Mouse (Mus musculus): ENCODE data around the gene Ovol2. TPM values are rescaled to one million over a fixed set of nuclear protein-coding genes. Genes with fewer than 3 reads are reported as not detected.
A peak's percentile ranks its signal among the peaks of the same experiment; 100 is the strongest.

Gene Ovol2
- total and polyA plus RNA-seq, 3 experiments = 0.14 TPM; not detected in 2

DNA sequence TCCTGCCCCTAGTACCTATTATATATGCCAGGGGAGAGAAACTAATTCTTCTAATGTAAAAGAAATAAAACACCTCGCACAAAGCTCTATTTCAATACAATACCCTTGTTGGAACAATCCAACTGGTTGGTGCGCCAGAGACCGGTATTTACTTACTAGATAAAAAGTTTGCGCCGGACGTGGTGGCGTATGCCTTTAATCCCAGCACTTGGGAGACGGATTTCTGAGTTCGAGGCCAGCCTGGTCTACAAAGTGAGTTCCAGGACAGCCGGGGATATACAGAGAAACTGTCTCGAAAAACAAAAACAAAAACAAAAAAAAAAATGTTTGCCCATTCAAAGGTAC is 62.7 kb downstream of the Ovol2 start:
- Histone ChIP-seq H3K36me3 (ENCODE audit: control insufficient read depth, insufficient read depth, low read length) (peaks cover 22% of the 10 kb centered on the region), H3K27me3 (ENCODE audit: control insufficient read depth, insufficient read depth, low read length) (no peaks in the 10 kb centered on the region), H3K79me2 (replicated peaks; ENCODE audit: control insufficient read depth, insufficient read depth, low read length) (peaks cover 3% of the 10 kb centered on the region), H3K27ac (peak overlapping the region; percentile 99), H3K9ac (ENCODE audit: low read depth, low read length) (no peak overlapping the region), H3K4me3 (peak overlapping the region; percentile 97), H3K4me1 (ENCODE audit: control insufficient read depth, insufficient read depth, low read length) (peaks cover 1% of the 10 kb centered on the region)
- intact Hi-C loops (cut with DNase I) = no loop called here
- TF ChIP-seq CTCF (IDR thresholded peaks at IDR 0.05) (no peak), POLR2A (IDR thresholded peaks at IDR 0.05; ENCODE audit: insufficient read depth, low read depth, low read length) (no peak), EP300 (IDR thresholded peaks at IDR 0.05; ENCODE audit: insufficient read depth, low read depth, low read length) (no peak)
- DNase-seq = peak in 1 of 2 experiments; percentile 27
- WGBS = 13% methylated on average over 11 of the region's 11 CpGs

DNA sequence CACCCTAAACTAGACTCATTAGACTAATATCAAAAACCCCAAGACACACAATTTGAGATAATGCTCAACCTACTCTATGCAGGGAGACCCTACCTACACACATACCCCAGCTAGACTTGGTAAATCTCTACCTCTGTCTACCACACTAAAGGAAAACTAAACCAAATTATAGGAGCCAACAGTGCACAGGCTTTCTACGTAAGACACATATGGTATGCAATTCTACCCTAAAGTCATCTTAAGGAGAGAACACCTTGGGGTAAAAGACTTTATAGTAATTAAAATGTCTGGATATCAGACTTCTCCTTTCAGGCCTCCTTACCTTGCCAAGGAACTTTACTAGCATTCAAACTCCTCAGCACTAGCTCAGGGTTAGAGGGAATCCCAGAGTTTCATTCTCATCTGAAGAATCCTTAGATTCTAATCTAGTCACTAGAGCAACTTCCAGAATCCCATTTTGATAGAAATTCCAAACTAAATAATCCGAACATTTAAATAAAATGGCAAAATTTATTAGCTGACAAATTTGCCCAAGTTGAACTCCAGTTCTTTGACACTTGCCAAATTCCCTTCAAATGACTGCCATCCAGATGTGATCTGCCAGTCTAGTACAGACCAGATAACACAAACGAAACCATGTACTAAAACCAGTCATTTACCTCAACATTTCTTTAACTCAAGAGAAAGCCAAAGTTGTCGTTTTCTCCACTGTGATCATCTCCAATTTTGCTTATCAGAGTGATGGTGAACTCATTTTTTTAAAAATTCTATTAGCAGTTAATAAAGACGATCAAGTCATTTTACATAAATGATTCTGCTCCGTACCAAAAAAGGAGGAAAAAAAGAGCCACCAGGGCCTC is 63.3 kb downstream of the Ovol2 start:
- TF ChIP-seq EP300 (IDR thresholded peaks at IDR 0.05; ENCODE audit: insufficient read depth, low read depth, low read length) (no peak), POLR2A (IDR thresholded peaks at IDR 0.05; ENCODE audit: insufficient read depth, low read depth, low read length) (no peak), CTCF (IDR thresholded peaks at IDR 0.05) (no peak)

DNA sequence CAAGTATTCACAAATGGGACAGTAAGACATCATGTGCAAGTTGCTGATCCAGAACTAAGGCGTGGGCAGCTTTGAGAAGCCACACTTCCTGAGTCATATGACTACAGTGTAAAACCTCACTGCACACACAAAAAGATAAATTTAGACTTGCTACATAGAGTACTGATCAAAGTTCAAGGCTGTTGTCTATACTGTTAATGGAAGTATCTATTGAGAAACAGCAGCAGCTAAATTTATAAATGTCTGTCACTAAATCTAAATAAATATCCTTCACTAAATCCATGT is 64.3 kb downstream of the Ovol2 start:
- WGBS = 8% methylated on average over 1 of the region's 1 CpGs
- Histone ChIP-seq H3K36me3 (ENCODE audit: control insufficient read depth, insufficient read depth, low read length) (peaks cover 22% of the 10 kb centered on the region), H3K27me3 (ENCODE audit: control insufficient read depth, insufficient read depth, low read length) (no peaks in the 10 kb centered on the region), H3K79me2 (replicated peaks; ENCODE audit: control insufficient read depth, insufficient read depth, low read length) (peaks cover 3% of the 10 kb centered on the region), H3K9ac (ENCODE audit: low read depth, low read length) (no peak overlapping the region), H3K4me1 (ENCODE audit: control insufficient read depth, insufficient read depth, low read length) (peaks cover 1% of the 10 kb centered on the region), H3K27ac (peak overlapping the region; percentile 2; the same call in 1 of the 2 replicates), H3K4me3 (no peak overlapping the region; the same call in 1 of the 2 replicates)
- no peak for TF ChIP-seq EP300 (IDR thresholded peaks at IDR 0.05; ENCODE audit: insufficient read depth, low read depth, low read length)
- TF ChIP-seq CTCF (IDR thresholded peaks at IDR 0.05) = no peak
- no peak for TF ChIP-seq POLR2A (IDR thresholded peaks at IDR 0.05; ENCODE audit: insufficient read depth, low read depth, low read length)
- intact Hi-C loops (cut with DNase I) = no loop called here
- DNase-seq = peak in 1 of 2 experiments; percentile 33

More for the DNA sequence above, 63.3 kb downstream of the Ovol2 start:
- peak overlapping the region; percentile 2 for H3K27ac ChIP-seq
- DNase-seq = no peak
- H3K9ac ChIP-seq (ENCODE audit: low read depth, low read length) = no peak overlapping the region
- H3K27me3 ChIP-seq (ENCODE audit: control insufficient read depth, insufficient read depth, low read length) = no peaks in the 10 kb centered on the region
- peaks cover 22% of the 10 kb centered on the region for H3K36me3 ChIP-seq (ENCODE audit: control insufficient read depth, insufficient read depth, low read length)
- H3K4me1 ChIP-seq (ENCODE audit: control insufficient read depth, insufficient read depth, low read length) = peaks cover 1% of the 10 kb centered on the region
- intact Hi-C loops (cut with DNase I) = no loop called here
- 42% methylated on average over 6 of the region's 6 CpGs for WGBS
- H3K79me2 ChIP-seq (replicated peaks; ENCODE audit: control insufficient read depth, insufficient read depth, low read length) = peaks cover 3% of the 10 kb centered on the region
- H3K4me3 ChIP-seq = peak overlapping the region; percentile 97

DNA sequence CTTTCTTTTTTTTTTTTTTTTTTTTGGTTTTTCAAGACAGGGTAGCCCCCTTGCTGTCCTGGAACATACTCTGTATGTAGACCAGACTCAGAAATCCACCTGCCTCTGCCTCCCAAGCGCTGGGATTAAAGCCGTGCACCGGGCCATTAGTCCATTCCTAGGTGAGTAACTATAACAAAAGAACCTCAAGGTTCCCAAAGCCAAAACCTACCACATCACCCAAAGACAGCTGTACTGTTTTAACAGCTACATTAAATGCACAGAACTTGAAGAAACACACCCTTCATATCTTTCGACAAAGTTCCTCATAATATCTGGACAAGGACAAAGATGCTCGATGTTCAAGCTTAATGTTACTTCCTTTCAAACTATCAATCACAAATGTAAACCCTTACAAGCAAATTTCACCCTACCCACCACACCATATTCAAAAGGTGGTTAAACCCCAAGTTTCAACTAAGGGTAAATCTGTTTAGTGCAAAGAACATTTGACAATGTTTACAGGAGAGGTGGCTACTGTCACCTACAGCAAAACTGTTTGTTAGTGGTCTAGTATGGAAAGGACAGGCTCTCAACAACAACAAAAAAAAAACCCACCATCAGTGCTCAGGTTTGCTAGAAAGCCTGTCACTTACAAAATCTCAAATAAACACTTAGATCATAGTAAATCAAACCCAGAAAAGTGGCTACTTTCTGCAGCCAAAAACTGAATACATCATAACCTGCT is 64.8 kb downstream of the Ovol2 start:
- no peak overlapping the region for H3K4me3 ChIP-seq
- peaks cover 1% of the 10 kb centered on the region for H3K4me1 ChIP-seq (ENCODE audit: control insufficient read depth, insufficient read depth, low read length)
- peaks cover 3% of the 10 kb centered on the region for H3K79me2 ChIP-seq (replicated peaks; ENCODE audit: control insufficient read depth, insufficient read depth, low read length)
- H3K9ac ChIP-seq (ENCODE audit: low read depth, low read length) = no peak overlapping the region
- no peak for TF ChIP-seq POLR2A (IDR thresholded peaks at IDR 0.05; ENCODE audit: insufficient read depth, low read depth, low read length)
- no peak for TF ChIP-seq EP300 (IDR thresholded peaks at IDR 0.05; ENCODE audit: insufficient read depth, low read depth, low read length)
- no peaks in the 10 kb centered on the region for H3K27me3 ChIP-seq (ENCODE audit: control insufficient read depth, insufficient read depth, low read length)
- DNase-seq = no peak
- 53% methylated on average over 5 of the region's 5 CpGs for WGBS
- no peak overlapping the region; the same call in 1 of the 2 replicates for H3K27ac ChIP-seq
- peaks cover 23% of the 10 kb centered on the region for H3K36me3 ChIP-seq (ENCODE audit: control insufficient read depth, insufficient read depth, low read length)
- intact Hi-C loops (cut with DNase I) = no loop called here

DNA sequence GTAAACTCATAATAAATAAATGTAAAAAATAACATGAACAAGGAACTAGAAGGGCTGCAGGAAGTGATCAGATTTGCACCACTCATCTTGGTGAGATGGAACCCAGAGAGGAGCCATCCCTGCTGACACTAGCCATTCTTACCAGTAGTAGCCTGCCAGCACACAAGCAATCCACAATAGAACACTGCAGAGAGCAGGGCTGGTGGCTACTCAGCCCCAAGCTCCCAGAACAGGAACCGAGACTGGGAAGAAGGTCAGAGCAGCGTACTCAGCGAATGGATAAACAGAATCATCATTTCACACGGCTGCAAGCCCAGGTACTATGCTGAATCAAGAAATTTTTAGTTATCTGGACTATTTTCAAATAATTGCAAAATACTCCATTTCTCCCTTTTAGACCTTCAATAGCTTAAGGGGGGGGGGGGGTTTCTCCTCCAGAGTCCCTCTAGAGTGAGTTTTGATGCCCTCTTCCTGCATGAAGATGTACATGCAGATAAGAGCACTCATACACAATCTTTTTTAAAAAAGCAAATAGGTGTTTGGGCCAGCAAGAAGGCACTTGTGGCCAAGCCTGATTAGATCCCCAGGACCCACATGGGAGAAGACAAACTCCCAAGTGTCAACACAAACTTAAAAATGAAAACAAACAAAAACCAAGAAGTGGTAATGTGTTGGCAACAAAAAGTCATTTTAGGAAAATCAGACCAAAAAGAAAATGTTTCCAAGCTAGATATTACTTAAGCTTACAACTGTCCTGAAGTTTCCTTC is 65.8 kb downstream of the Ovol2 start:
- Histone ChIP-seq H3K4me3 (no peak overlapping the region), H3K79me2 (replicated peaks; ENCODE audit: control insufficient read depth, insufficient read depth, low read length) (peaks cover 5% of the 10 kb centered on the region), H3K9ac (ENCODE audit: low read depth, low read length) (no peak overlapping the region), H3K4me1 (ENCODE audit: control insufficient read depth, insufficient read depth, low read length) (peaks cover 1% of the 10 kb centered on the region), H3K27ac (peak overlapping the region; percentile 15; the same call in 1 of the 2 replicates), H3K36me3 (ENCODE audit: control insufficient read depth, insufficient read depth, low read length) (peaks cover 26% of the 10 kb centered on the region), H3K27me3 (ENCODE audit: control insufficient read depth, insufficient read depth, low read length) (no peaks in the 10 kb centered on the region)
- peak; percentile 30 to 65 for DNase-seq
- no peak for TF ChIP-seq CTCF (IDR thresholded peaks at IDR 0.05)
- 0 out of 2 replicates have a peak, but pooled peaks have one; percentile 15 for TF ChIP-seq EP300 (IDR thresholded peaks at IDR 0.05; ENCODE audit: insufficient read depth, low read depth, low read length)
- TF ChIP-seq POLR2A (IDR thresholded peaks at IDR 0.05; ENCODE audit: insufficient read depth, low read depth, low read length) = peak; percentile 43; the same call in 1 of the 2 replicates
- intact Hi-C loops (cut with DNase I) = no loop called here
- 51% methylated on average over 4 of the region's 4 CpGs for WGBS

All from heart, adult 2 months (tissue).